In the genomic region with DNA sequence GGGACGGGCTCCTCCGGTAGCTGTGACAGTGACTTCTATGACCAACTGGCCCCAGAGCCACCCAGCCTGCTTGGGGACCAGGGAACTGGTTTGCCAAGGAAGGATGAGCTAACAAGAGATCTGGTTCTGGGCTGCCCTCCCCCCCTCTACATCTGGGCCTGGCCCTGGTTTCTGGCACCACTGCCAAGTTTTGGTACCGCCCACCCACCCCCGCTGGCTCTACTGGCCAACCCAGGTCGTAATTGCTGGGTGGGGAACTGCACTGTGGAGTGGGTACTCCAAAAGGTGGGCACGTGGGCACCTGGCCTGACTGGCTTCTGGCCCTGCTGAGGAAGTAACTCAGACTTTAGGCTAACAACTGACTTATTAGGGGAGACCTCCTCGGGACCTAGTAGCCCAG, we compare ENCODE assay signal across 24 mouse cellular contexts. TPM values are rescaled to one million over a fixed set of nuclear protein-coding genes. Genes with fewer than 3 reads are reported as not detected.
DNase-seq lines count a peak whose midpoint lies in the region; ATAC-seq lines count a peak whose summit lies in the region.
"Had no signal": no experiment of that assay in that cellular context is flagged by ENCODE, and none has a peak within 500 bp of the region (broad histone marks: within the 10 kb centered on the region; RNA-seq: fewer than 3 reads in every experiment).

No protein-coding gene starts in this region.

- peaks cover 38% of the 10 kb centered on the region for H3K4me1 ChIP-seq in embryonic facial prominence, embryonic 10.5 days
- peaks cover 6% of the 10 kb centered on the region for H3K4me1 ChIP-seq in midbrain, embryonic 16.5 days (ENCODE audit: control insufficient read depth, insufficient read depth, low read length)
- H3K4me1 ChIP-seq in neural tube, embryonic 15.5 days: peaks cover 23% of the 10 kb centered on the region

- H3K9ac ChIP-seq in midbrain, embryonic 16.5 days (ENCODE audit: low read depth, low read length): no peak overlapping the region
- no peak overlapping the region for H3K9ac ChIP-seq in neural tube, embryonic 15.5 days (replicated peaks)
- H3K9ac ChIP-seq: forebrain, postnatal 0 days; heart, embryonic 13.5 days; limb, embryonic 12.5 days; liver, embryonic 14.5 days; midbrain, embryonic 12.5 days; neural tube, embryonic 13.5 days had no signal

- peak; percentile 30 for DNase-seq in adrenal gland, postnatal 10 days
- DNase-seq in adrenal gland, adult 18-20 months (ENCODE audit: low spot score in 2 of 2): no peak
- peak; percentile 53 for DNase-seq in kidney, postnatal 10 days
- DNase-seq in kidney, adult 9 months: no peak
- DNase-seq in embryonic facial prominence, embryonic 10.5 days (ENCODE audit: low spot score): no peak
- DNase-seq in lung, postnatal 36 days: peak; percentile 75
- DNase-seq: embryo, embryonic 11 days; forebrain, postnatal 0 days; gastrocnemius, adult 2 months; kidney, adult 18-20 months; layer of hippocampus, adult 9-11 months; thymus, postnatal 4 days had no signal

- peak overlapping the region; percentile 10; the same call in 1 of the 2 replicates for H3K27ac ChIP-seq in embryonic facial prominence, embryonic 10.5 days (replicated peaks)
- no peak overlapping the region for H3K27ac ChIP-seq in midbrain, embryonic 16.5 days (ENCODE audit: low read length)
- no peak overlapping the region for H3K27ac ChIP-seq in neural tube, embryonic 15.5 days (replicated peaks)
- H3K27ac ChIP-seq: forebrain, embryonic 10.5 days; gastrocnemius, adult 2 months; heart, embryonic 13.5 days; hindbrain, postnatal 0 days; left cerebral cortex, adult 2 months; limb, embryonic 12.5 days; liver, embryonic 14.5 days; midbrain, embryonic 12.5 days; neural tube, embryonic 13.5 days had no signal

- H3K27me3 ChIP-seq in embryonic facial prominence, embryonic 10.5 days (replicated peaks; ENCODE audit: low read depth, poor library complexity, severe bottlenecking): peaks cover 13% of the 10 kb centered on the region; the same call in 1 of the 2 replicates
- no peaks in the 10 kb centered on the region for H3K27me3 ChIP-seq in midbrain, embryonic 16.5 days (ENCODE audit: control insufficient read depth, insufficient read depth, low read depth, low read length)
- H3K27me3 ChIP-seq in neural tube, embryonic 15.5 days (replicated peaks): no peaks in the 10 kb centered on the region
- H3K27me3 ChIP-seq: neural tube, embryonic 13.5 days had no signal

- 90% methylated on average over 7 of the region's 7 CpGs for WGBS in embryonic facial prominence, embryonic 10.5 days
- 88% methylated on average over 7 of the region's 7 CpGs for WGBS in midbrain, embryonic 16.5 days
- 89% methylated on average over 7 of the region's 7 CpGs for WGBS in neural tube, embryonic 15.5 days

- no peak overlapping the region for H3K4me2 ChIP-seq in midbrain, embryonic 16.5 days (ENCODE audit: low read length)
- H3K4me2 ChIP-seq in neural tube, embryonic 15.5 days: no peak overlapping the region
- H3K4me2 ChIP-seq: heart, embryonic 13.5 days; limb, embryonic 12.5 days; midbrain, embryonic 12.5 days; neural tube, embryonic 13.5 days had no signal

- ATAC-seq in midbrain, embryonic 16.5 days: no peak
- ATAC-seq in neural tube, embryonic 15.5 days (ENCODE audit: low FRiP score): no peak
- ATAC-seq: forebrain, postnatal 0 days; hindbrain, postnatal 0 days had no signal

- H3K4me3 ChIP-seq in embryonic facial prominence, embryonic 10.5 days: no peak overlapping the region
- H3K4me3 ChIP-seq in midbrain, embryonic 16.5 days (ENCODE audit: low read depth, low read length): no peak overlapping the region
- no peak overlapping the region for H3K4me3 ChIP-seq in neural tube, embryonic 15.5 days (replicated peaks)
- H3K4me3 ChIP-seq: forebrain, embryonic 10.5 days; gastrocnemius, adult 2 months; heart, embryonic 13.5 days; left cerebral cortex, adult 2 months; limb, embryonic 12.5 days; midbrain, embryonic 12.5 days; neural tube, embryonic 13.5 days had no signal

- H3K9me3 ChIP-seq in embryonic facial prominence, embryonic 10.5 days: no peaks in the 10 kb centered on the region
- H3K9me3 ChIP-seq in midbrain, embryonic 16.5 days (replicated peaks; ENCODE audit: control insufficient read depth, low read length, poor library complexity, severe bottlenecking): no peaks in the 10 kb centered on the region
- no peaks in the 10 kb centered on the region for H3K9me3 ChIP-seq in neural tube, embryonic 15.5 days (replicated peaks)
- H3K9me3 ChIP-seq: forebrain, embryonic 10.5 days; G1E; heart, embryonic 13.5 days; limb, embryonic 12.5 days; midbrain, embryonic 12.5 days; neural tube, embryonic 13.5 days had no signal

- peaks cover 43% of the 10 kb centered on the region for H3K36me3 ChIP-seq in embryonic facial prominence, embryonic 10.5 days (replicated peaks)
- H3K36me3 ChIP-seq in midbrain, embryonic 16.5 days (ENCODE audit: control insufficient read depth, insufficient read depth, low read length): peaks cover 5% of the 10 kb centered on the region
- H3K36me3 ChIP-seq in neural tube, embryonic 15.5 days: peaks cover 24% of the 10 kb centered on the region; the same call in 1 of the 2 replicates
- H3K36me3 ChIP-seq: G1E had no signal

RNA-seq across cellular contexts. Expression of gene Rmnd5b, which starts 5.1 kb away (rescaled TPM):
- total RNA-seq in adrenal gland, postnatal 10 days (2021): 10 to 100 TPM; 33.2 to 34.6 TPM
- 10 to 100 TPM; 30.0 to 47.2 TPM for total RNA-seq in adrenal gland, adult 18-20 months (2021)
- 32.7 and 38.1 TPM in 2 replicates for polyA plus RNA-seq in embryonic facial prominence, embryonic 10.5 days (2016; fragmentation: Nextera tagmentation; extraction: Ambion mirVana)
- 80.0 and 82.7 TPM in 2 replicates for polyA plus RNA-seq in midbrain, embryonic 16.5 days (2015; fragmentation: Nextera tagmentation; extraction: Ambion mirVana)
- 79.1 and 79.8 TPM in 2 replicates for polyA plus RNA-seq in neural tube, embryonic 15.5 days (2015; fragmentation: Nextera tagmentation; extraction: Ambion mirVana)

RNA-seq across cellular contexts. Expression of gene N4bp3, which starts 9.9 kb away (rescaled TPM):
- total RNA-seq in adrenal gland, postnatal 10 days (2021): 10 to 100 TPM; 16.2 to 26.3 TPM
- total RNA-seq in adrenal gland, adult 18-20 months (2021): 1 to 10 TPM; 6.3 to 7.7 TPM
- polyA plus RNA-seq in embryonic facial prominence, embryonic 10.5 days (2016; fragmentation: Nextera tagmentation; extraction: Ambion mirVana): 15.8 and 17.4 TPM in 2 replicates
- 19.6 and 22.3 TPM in 2 replicates for polyA plus RNA-seq in midbrain, embryonic 16.5 days (2015; fragmentation: Nextera tagmentation; extraction: Ambion mirVana)
- polyA plus RNA-seq in neural tube, embryonic 15.5 days (2015; fragmentation: Nextera tagmentation; extraction: Ambion mirVana): 30.0 and 31.9 TPM in 2 replicates

RNA-seq across cellular contexts. Expression of gene D930048N14Rik, which starts 10.0 kb away (rescaled TPM):
- total RNA-seq in adrenal gland, postnatal 10 days (2021): 1 to 10 TPM; 1.1 to 3.5 TPM
- 1 to 10 TPM; 1.3 TPM for total RNA-seq in adrenal gland, adult 18-20 months (2021)
- polyA plus RNA-seq in embryonic facial prominence, embryonic 10.5 days (2016; fragmentation: Nextera tagmentation; extraction: Ambion mirVana): 1.6 and 2.4 TPM in 2 replicates
- polyA plus RNA-seq in midbrain, embryonic 16.5 days (2015; fragmentation: Nextera tagmentation; extraction: Ambion mirVana): 1.2 TPM in 2 replicates
- 2.0 and 2.3 TPM in 2 replicates for polyA plus RNA-seq in neural tube, embryonic 15.5 days (2015; fragmentation: Nextera tagmentation; extraction: Ambion mirVana)
- total RNA-seq: hematopoietic stem cell, adult 5-6 weeks had no signal
- polyA plus RNA-seq: G1E had no signal

RNA-seq across cellular contexts. Expression of gene Nhp2, which starts 21.2 kb away (rescaled TPM):
- total RNA-seq in adrenal gland, postnatal 10 days (2021): 10 to 100 TPM; 64.2 to 67.9 TPM
- 10 to 100 TPM; 53.3 to 68.6 TPM for total RNA-seq in adrenal gland, adult 18-20 months (2021)
- 260 and 276 TPM in 2 replicates for polyA plus RNA-seq in embryonic facial prominence, embryonic 10.5 days (2016; fragmentation: Nextera tagmentation; extraction: Ambion mirVana)
- 83.7 and 85.9 TPM in 2 replicates for polyA plus RNA-seq in midbrain, embryonic 16.5 days (2015; fragmentation: Nextera tagmentation; extraction: Ambion mirVana)
- polyA plus RNA-seq in neural tube, embryonic 15.5 days (2015; fragmentation: Nextera tagmentation; extraction: Ambion mirVana): 96.3 and 117 TPM in 2 replicates

RNA-seq across cellular contexts. Expression of gene Hnrnpab, which starts 34.1 kb away (rescaled TPM):
- 100 to 1,000 TPM; 278 to 298 TPM for total RNA-seq in adrenal gland, postnatal 10 days (2021)
- 100 to 1,000 TPM; 254 to 336 TPM for total RNA-seq in adrenal gland, adult 18-20 months (2021)
- 636 and 666 TPM in 2 replicates for polyA plus RNA-seq in embryonic facial prominence, embryonic 10.5 days (2016; fragmentation: Nextera tagmentation; extraction: Ambion mirVana)
- polyA plus RNA-seq in midbrain, embryonic 16.5 days (2015; fragmentation: Nextera tagmentation; extraction: Ambion mirVana): 273 and 303 TPM in 2 replicates
- polyA plus RNA-seq in neural tube, embryonic 15.5 days (2015; fragmentation: Nextera tagmentation; extraction: Ambion mirVana): 241 and 285 TPM in 2 replicates

Comparison
In these comparisons a context has a peak if more than half of its experiments do, and no peak if none do; other contexts are left out.
1. DNase-seq: peak in adrenal gland, postnatal 10 days (single experiment), kidney, postnatal 10 days (single experiment) and lung, postnatal 36 days (single experiment); none in adrenal gland, adult 18-20 months (0 of 2), kidney, adult 9 months (single experiment) and embryonic facial prominence, embryonic 10.5 days (single experiment).